Mouse (Mus musculus): ENCODE measurements at regions not wholly inside any gene's neighbourhood (a gene's known extent, or its start where the extent isn't known, plus 50 kb on each side); places are given as distances from the start of the nearest gene placed in this dataset.

DNA sequence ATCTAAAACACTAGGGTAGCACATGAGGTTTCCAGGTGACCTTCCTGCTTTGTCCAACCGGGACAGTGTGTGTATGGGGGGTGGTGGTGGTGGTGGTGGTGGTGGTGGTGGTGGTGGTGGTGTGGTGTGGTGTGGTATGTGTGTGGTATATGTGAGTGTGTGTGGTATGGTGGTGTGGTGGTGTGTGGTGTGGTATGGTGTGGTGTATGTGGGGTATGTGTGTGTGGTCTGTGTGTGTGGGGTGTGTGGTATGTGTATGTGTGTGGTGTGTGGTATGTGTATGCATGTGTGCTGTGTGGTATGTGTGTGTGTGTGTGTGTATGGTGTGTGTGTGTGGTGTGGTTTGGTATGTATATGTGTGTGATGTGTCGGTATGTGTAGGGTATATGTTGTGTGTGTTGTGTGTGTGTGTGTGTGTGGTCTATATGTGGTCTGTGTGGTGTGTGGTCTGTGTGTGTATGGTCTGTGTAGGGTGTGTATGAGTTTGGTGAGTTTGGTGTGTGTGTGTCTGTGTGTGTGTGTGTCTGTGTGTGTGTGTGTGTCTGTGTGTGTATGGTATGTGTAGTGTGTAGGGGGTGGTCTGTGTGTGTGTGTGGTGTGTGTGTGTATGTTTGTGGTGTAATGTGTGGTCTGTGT, 556.7 kb downstream of the Bnc2 start:
- TF ChIP-seq CTCF (IDR thresholded peaks at IDR 0.05; ENCODE audit: borderline replicate concordance, control insufficient read depth, extremely low read depth, insufficient read depth, low read length, poor library complexity) (no peak), POLR2A (IDR thresholded peaks at IDR 0.05; ENCODE audit: control insufficient read depth, extremely low read depth, insufficient read depth, low read length, poor library complexity) (no peak)

Measured in thymus, adult 2 months (tissue).